Mouse (Mus musculus) hindbrain, postnatal 0 days (tissue): ENCODE data around the gene Robo3. TPM values are rescaled to one million over a fixed set of nuclear protein-coding genes. Genes with fewer than 3 reads are reported as not detected.

ENCODE experiments used
- ATAC-seq: fragments of 200-750 bp; cut with Nextera tagmentation; 2 replicates; pipeline ENCODE4 v1.8.0; 2017; ENCODE audit warnings: mild to moderate bottlenecking, moderate TSS enrichment, moderate library complexity
- DNase-seq: peaks from one replicate; pipeline ENCODE4 v3.0.0-alpha.2; 2015; ENCODE audit warnings: low spot score
- H3K27ac ChIP-seq: fragments of 300-500 bp; sonication (generic); 2 replicates; pipeline ENCODE4 v1.5.1; 2014; ENCODE audit warnings: mild to moderate bottlenecking
- H3K27me3 ChIP-seq: fragments of 300-500 bp; sonication (generic); 2 replicates; pipeline ENCODE4 v1.6.1; 2014; ENCODE audit warnings: low read length, mixed read lengths; ENCODE audit not compliant: insufficient read depth
- H3K36me3 ChIP-seq: fragments of 300-500 bp; sonication (generic); 2 replicates; pipeline ENCODE4 v1.6.1; 2014; ENCODE audit warnings: low read length, mixed read lengths; ENCODE audit not compliant: insufficient read depth
- H3K4me1 ChIP-seq: fragments of 300-500 bp; sonication (generic); 2 replicates; pipeline ENCODE4 v1.6.1; 2014; ENCODE audit warnings: antibody characterized with exemption, low read length, mixed read lengths; ENCODE audit not compliant: insufficient read depth
- H3K4me2 ChIP-seq: fragments of 300-500 bp; sonication (generic); 2 replicates; pipeline ENCODE4 v1.6.1; 2014; ENCODE audit warnings: low read depth, mild to moderate bottlenecking, low read length, moderate library complexity, mixed read lengths
- H3K4me3 ChIP-seq: fragments of 300-500 bp; sonication (generic); 2 replicates; pipeline ENCODE4 v1.5.1; 2014; ENCODE audit warnings: low read length
- H3K9ac ChIP-seq: fragments of 300-500 bp; sonication (generic); replicated peaks from 2 replicates; pipeline ENCODE4 v1.6.1; 2014; ENCODE audit warnings: mild to moderate bottlenecking, low read length, moderate library complexity, mixed read lengths
- H3K9me3 ChIP-seq: fragments of 300-500 bp; sonication (generic); 2 replicates; pipeline ENCODE4 v1.6.1; 2016; ENCODE audit warnings: low read length, mixed read lengths
- CTCF ChIP-seq: IDR thresholded peaks from 2 replicates; pipeline ENCODE4 v1.5.1; 2016; ENCODE audit warnings: antibody characterized with exemption, control low read depth, low read depth
- WGBS: fragments of 180-500 bp; shearing (Covaris S2); extraction: QIAGEN DNeasy Blood & Tissue Kit; methylation state at CpG from one replicate; pipeline ENCODE4 v1.1.7; 2014; 5-methylcytosine and 5-hydroxymethylcytosine counted together
- polyA plus RNA-seq: library from polyadenylated mRNA; unstranded; fragments of >200 nt; fragmentation: Nextera tagmentation; extraction: Ambion mirVana; gene quantifications from 2 replicates; pipeline ENCODE4 v1.2.1, GENCODE M21; 2015
- total RNA-seq: library from RNA; depleted of rRNA; stranded (reverse); fragments of >200 nt; gene quantifications from 2 replicates; pipeline ENCODE4 v1.2.3, GENCODE M21; 2014

Gene Robo3
- total and polyA plus RNA-seq, 2 experiments from 2014 or later: 1.6 to 2.8 TPM

DNA sequence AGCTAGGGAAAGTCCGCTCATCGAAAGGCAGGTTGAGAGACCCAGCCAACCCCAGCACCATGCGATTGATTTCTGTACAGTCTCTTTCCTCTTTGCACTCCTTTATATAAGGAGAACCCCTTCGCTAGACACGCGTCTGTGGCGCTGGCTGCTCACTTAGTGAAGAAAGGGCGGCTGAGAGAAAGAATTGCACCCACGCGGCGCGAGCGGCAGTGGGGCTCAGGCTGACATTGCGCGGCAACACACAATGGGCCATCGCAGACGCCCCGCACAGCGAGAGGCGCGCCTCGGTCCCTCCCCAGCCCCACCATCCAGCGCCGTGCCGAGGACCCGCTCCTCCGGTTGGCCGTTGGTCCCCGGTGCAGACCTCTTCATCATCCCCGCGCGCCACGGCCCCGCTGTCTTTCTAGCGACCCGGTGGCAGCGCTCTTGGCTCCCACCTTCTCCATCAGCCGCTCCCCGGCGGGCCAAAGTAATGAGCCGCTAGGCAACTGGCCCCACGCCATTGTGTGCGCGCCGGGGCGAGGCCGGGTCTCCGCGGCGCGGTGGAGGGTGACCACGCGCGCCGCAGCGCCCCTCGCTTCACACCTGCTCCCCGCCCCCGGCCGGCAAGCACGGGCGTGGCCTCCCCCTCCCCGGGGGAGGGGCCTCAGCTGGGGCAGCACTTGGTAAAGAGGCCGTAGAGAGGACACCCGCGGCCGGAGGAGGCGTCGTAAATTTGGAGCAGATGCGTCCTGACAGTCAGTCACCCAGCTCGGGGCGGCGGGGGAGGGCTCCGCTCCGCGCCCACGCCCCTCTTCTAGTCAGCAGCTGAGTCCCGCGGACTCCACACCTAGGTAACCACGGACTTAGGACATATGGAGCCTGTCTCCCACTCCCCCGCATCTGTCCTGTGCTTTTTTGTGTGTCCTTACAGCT, 27.3 kb upstream of the Robo3 start:
- DNase-seq (peak; percentile 64), ATAC-seq (peak; percentile 58)
- Histone ChIP-seq H3K9me3 (no peaks in the 10 kb centered on the region), H3K9ac (peak overlapping the region; percentile 71), H3K4me3 (peak overlapping the region; percentile 58), H3K36me3 (no peaks in the 10 kb centered on the region), H3K4me2 (peak overlapping the region; percentile 95), H3K27ac (peak overlapping the region; percentile 72), H3K27me3 (peaks cover 5% of the 10 kb centered on the region; the same call in 1 of the 2 replicates), H3K4me1 (0 out of 2 replicates have a peak, but pooled peaks cover 7% of the 10 kb centered on the region)
- 1% methylated on average over 79 of the region's 81 CpGs for WGBS
- no peak for TF ChIP-seq CTCF

DNA sequence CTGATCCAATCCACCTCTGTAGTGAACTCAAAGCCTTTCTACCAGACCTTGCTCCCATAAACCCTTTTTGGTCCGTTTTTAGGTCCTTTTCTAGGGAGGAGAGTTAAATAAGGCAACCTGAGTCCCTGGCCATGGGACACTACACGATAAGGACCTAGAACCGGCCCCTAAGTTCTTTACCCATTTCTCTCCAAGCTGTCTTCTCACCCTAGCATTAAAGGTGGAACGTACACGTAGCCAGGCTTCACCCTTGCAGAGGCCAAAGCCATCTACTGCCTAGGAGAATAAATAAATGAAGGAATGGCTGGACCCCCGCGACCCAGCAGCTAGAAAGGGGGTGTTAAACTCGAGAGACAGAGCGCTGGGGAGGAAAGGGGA, 26.6 kb upstream of the Robo3 start:
- 0 out of 2 replicates have a peak, but pooled peaks cover 7% of the 10 kb centered on the region for H3K4me1 ChIP-seq
- peak overlapping the region; percentile 72; the same call in 1 of the 2 replicates for H3K27ac ChIP-seq
- H3K4me2 ChIP-seq: peak overlapping the region; percentile 95
- WGBS: 4% methylated on average over 9 of the region's 9 CpGs
- peak overlapping the region; percentile 58 for H3K4me3 ChIP-seq
- peak overlapping the region; percentile 71 for H3K9ac ChIP-seq
- no peaks in the 10 kb centered on the region for H3K9me3 ChIP-seq
- H3K27me3 ChIP-seq: peaks cover 10% of the 10 kb centered on the region; the same call in 1 of the 2 replicates
- no peak for ATAC-seq
- no peaks in the 10 kb centered on the region for H3K36me3 ChIP-seq
- TF ChIP-seq CTCF: no peak
- no peak for DNase-seq

DNA sequence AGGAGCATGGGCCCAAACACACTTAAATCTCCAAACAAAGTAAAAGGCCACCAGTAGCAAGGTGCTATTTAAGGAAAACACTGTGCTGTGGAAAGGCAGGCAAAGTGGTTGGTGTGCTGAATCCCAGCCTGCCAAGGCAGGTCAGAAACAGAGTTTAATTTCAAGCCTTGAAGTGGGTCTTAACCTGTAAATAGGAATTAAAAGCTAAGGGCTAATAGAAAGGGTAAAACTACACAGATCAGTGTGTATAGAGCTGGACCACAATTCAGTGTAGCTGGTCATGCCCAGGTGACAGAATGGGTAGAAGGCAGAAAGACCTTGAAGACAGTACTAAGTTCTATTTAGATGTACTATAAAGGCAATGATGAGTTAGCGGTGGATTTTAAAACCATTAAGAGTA, 24.1 kb upstream of the Robo3 start:
- Histone ChIP-seq H3K9me3 (no peaks in the 10 kb centered on the region), H3K27me3 (peaks cover 10% of the 10 kb centered on the region; the same call in 1 of the 2 replicates), H3K9ac (0 out of 2 replicates have a peak overlapping the region, but pooled peaks have one; percentile 28), H3K4me1 (peaks cover 10% of the 10 kb centered on the region; the same call in 1 of the 2 replicates), H3K36me3 (no peaks in the 10 kb centered on the region), H3K4me3 (no peak overlapping the region), H3K27ac (no peak overlapping the region), H3K4me2 (peak overlapping the region; percentile 54)
- WGBS: 61% methylated on average over 1 of the region's 1 CpGs
- DNase-seq: no peak
- TF ChIP-seq CTCF: no peak
- ATAC-seq: no peak

DNA sequence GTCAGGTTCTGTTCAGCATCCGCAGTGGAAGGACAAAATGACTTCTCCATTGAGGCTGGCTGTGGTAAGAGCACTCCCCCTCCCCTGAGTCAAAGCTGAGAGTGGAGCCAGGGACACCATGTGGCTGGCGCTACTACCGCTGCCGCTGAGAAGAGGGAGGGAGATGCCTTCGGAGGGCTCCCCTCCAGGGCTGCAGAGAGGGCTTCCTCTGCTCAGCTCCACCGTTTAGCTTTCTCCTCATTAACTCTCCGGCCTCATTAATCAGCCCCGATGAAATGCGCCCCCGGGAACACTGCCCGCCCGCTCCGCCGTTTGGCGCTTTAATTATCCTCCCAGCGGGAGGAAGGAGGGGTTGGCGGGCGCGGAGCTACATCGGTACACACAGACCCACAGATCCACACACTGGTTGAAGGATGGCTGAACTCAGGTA, 23.4 kb upstream of the Robo3 start:
- no peaks in the 10 kb centered on the region for H3K36me3 ChIP-seq
- peaks cover 6% of the 10 kb centered on the region; the same call in 1 of the 2 replicates for H3K27me3 ChIP-seq
- peaks cover 10% of the 10 kb centered on the region; the same call in 1 of the 2 replicates for H3K4me1 ChIP-seq
- no peak for TF ChIP-seq CTCF
- no peak overlapping the region for H3K27ac ChIP-seq
- peak; percentile 79 for ATAC-seq
- WGBS: under 1% methylated on average over 20 of the region's 20 CpGs
- peak overlapping the region; percentile 28; the same call in 1 of the 2 replicates for H3K9ac ChIP-seq
- H3K9me3 ChIP-seq: no peaks in the 10 kb centered on the region
- peak; percentile 83 for DNase-seq
- peak overlapping the region; percentile 54 for H3K4me2 ChIP-seq
- H3K4me3 ChIP-seq: peak overlapping the region; percentile 26

DNA sequence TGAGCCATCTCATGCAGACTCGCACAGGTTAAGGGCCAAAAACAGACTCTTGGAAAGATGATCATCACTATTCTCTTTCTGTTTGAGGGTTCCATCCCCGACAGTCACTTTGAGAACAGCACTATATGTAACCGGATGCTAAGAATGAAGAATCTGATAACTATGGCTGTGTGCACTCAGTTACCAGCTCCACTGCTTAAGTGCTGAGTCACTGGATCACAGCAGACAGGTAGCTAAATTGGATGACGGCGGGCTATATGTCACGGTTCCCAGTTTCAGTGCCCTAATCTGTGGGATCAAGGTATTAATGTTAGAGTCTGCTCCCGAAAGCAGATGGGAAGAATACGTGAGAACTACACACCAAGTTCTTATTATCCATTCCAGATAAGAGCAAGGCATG, 22.8 kb upstream of the Robo3 start:
- peaks cover 10% of the 10 kb centered on the region; the same call in 1 of the 2 replicates for H3K4me1 ChIP-seq
- no peaks in the 10 kb centered on the region for H3K9me3 ChIP-seq
- 0 out of 2 replicates have a peak overlapping the region, but pooled peaks have one; percentile 26 for H3K4me3 ChIP-seq
- no peaks in the 10 kb centered on the region for H3K36me3 ChIP-seq
- no peak for TF ChIP-seq CTCF
- no peak overlapping the region for H3K27ac ChIP-seq
- 0 out of 2 replicates have a peak overlapping the region, but pooled peaks have one; percentile 28 for H3K9ac ChIP-seq
- WGBS: 4% methylated on average over 8 of the region's 8 CpGs
- peaks cover 6% of the 10 kb centered on the region; the same call in 1 of the 2 replicates for H3K27me3 ChIP-seq
- H3K4me2 ChIP-seq: peak overlapping the region; percentile 54
- DNase-seq (no peak), ATAC-seq (no peak)

DNA sequence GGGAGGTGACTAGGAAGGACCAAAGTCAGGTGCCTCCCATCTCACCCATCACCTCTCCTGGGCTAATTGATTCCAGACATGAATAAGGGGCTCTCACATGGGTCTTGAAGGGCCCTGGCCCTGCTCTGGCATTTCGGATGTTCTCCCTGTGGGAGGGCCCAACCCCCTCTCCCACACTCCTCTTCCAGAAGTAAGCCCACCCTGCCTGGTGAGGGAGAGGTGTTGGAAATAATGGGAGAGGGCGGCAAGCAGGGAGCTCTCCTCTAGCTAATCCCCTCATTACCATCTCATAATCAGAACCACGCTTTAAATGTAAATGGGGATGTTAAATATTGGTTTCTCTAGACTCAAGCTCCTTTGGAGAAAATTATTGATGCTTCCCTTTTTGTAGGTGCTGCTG, 21.9 kb upstream of the Robo3 start:
- TF ChIP-seq CTCF: no peak
- Histone ChIP-seq H3K27ac (no peak overlapping the region), H3K4me3 (no peak overlapping the region), H3K9ac (no peak overlapping the region), H3K4me2 (no peak overlapping the region), H3K27me3 (peaks cover 6% of the 10 kb centered on the region; the same call in 1 of the 2 replicates), H3K4me1 (peaks cover 10% of the 10 kb centered on the region; the same call in 1 of the 2 replicates), H3K9me3 (no peaks in the 10 kb centered on the region), H3K36me3 (no peaks in the 10 kb centered on the region)
- DNase-seq (no peak), ATAC-seq (no peak)
- WGBS: 37% methylated on average over 3 of the region's 3 CpGs
